Comparison of ENCODE assay signal across 8 mouse cellular contexts in genomic region chr11:116643579-116644224, GRCm38 (mm10). TPM values are rescaled to one million over a fixed set of nuclear protein-coding genes. Genes with fewer than 3 reads are reported as not detected.
DNase-seq lines count a peak whose midpoint lies in the region; ATAC-seq and TF ChIP-seq lines count a peak whose summit lies in the region.

No protein-coding gene starts in this region.

- H3K9me3 ChIP-seq in lung, embryonic 14.5 days (ENCODE audit: low read depth, low read length) = no peaks in the 10 kb centered on the region
- H3K9me3 ChIP-seq in embryonic facial prominence, embryonic 10.5 days = no peaks in the 10 kb centered on the region
- no peaks in the 10 kb centered on the region for H3K9me3 ChIP-seq in hindbrain, embryonic 13.5 days
- no peaks in the 10 kb centered on the region for H3K9me3 ChIP-seq in neural tube, embryonic 12.5 days

- 0 out of 2 replicates have a peak overlapping the region, but pooled peaks have one; percentile 2 for H3K27ac ChIP-seq in lung, embryonic 14.5 days (ENCODE audit: low read depth)
- H3K27ac ChIP-seq in embryonic facial prominence, embryonic 10.5 days (replicated peaks) = peak overlapping the region; percentile 85
- H3K27ac ChIP-seq in hindbrain, embryonic 13.5 days = peak overlapping the region; percentile 31; the same call in 1 of the 2 replicates
- H3K27ac ChIP-seq in neural tube, embryonic 12.5 days = no peak overlapping the region

- intact Hi-C loops in left cerebral cortex, postnatal 14 days (cut with DNase I) = loop anchor here (1.0 to 5.0 kb wide), 3 partner anchors 27 to 414 kb away; no protein-coding TSS in a partner anchor

- TF ChIP-seq POLR2A in lung, adult 2 months (IDR thresholded peaks at IDR 0.05; ENCODE audit: borderline replicate concordance, extremely low read depth, low read depth, low read length) = no peak

- H3K4me2 ChIP-seq in lung, embryonic 14.5 days = peak overlapping the region; percentile 48
- H3K4me2 ChIP-seq in hindbrain, embryonic 13.5 days = peak overlapping the region; percentile 48
- H3K4me2 ChIP-seq in neural tube, embryonic 12.5 days (replicated peaks) = peak overlapping the region; percentile 55

- no peak overlapping the region for H3K4me3 ChIP-seq in lung, embryonic 14.5 days (ENCODE audit: low read depth, low read length)
- H3K4me3 ChIP-seq in lung, adult 2 months (replicated peaks; ENCODE audit: extremely low read depth, low read depth, low read length) = no peak overlapping the region
- H3K4me3 ChIP-seq in embryonic facial prominence, embryonic 10.5 days = peak overlapping the region; percentile 49
- peak overlapping the region; percentile 14 for H3K4me3 ChIP-seq in hindbrain, embryonic 13.5 days
- peak overlapping the region; percentile 18; the same call in 1 of the 2 replicates for H3K4me3 ChIP-seq in neural tube, embryonic 12.5 days

- no peak for TF ChIP-seq CTCF in lung, embryonic 14.5 days (IDR thresholded peaks at IDR 0.05; ENCODE audit: low read depth)
- TF ChIP-seq CTCF in lung, adult 2 months (IDR thresholded peaks at IDR 0.05; ENCODE audit: insufficient read depth, low read length) = no peak

- ATAC-seq in lung, embryonic 14.5 days (ENCODE audit: insufficient read depth) = no peak
- peak; percentile 67 for ATAC-seq in hindbrain, embryonic 13.5 days (ENCODE audit: low FRiP score)
- ATAC-seq in neural tube, embryonic 12.5 days (ENCODE audit: low FRiP score, low read depth) = peak; percentile 42; the same call in 1 of the 2 replicates

- 10% methylated on average over 19 of the region's 19 CpGs for WGBS in lung, embryonic 14.5 days
- WGBS in lung, adult 2 months = 33% methylated on average over 19 of the region's 19 CpGs
- WGBS in embryonic facial prominence, embryonic 10.5 days = 3% methylated on average over 19 of the region's 19 CpGs
- WGBS in hindbrain, embryonic 13.5 days = 6% methylated on average over 19 of the region's 19 CpGs
- 4% methylated on average over 19 of the region's 19 CpGs for WGBS in neural tube, embryonic 12.5 days

- peak; percentile 31 for DNase-seq in lung, embryonic 14.5 days
- DNase-seq in lung, adult 2 months = no peak
- DNase-seq in embryonic facial prominence, embryonic 10.5 days (ENCODE audit: low spot score) = peak; percentile 63
- no peak for DNase-seq in left cerebral cortex, postnatal 14 days (ENCODE audit: low spot score in 2 of 2)
- DNase-seq in B cell, adult 2 months = no peak
- no peak for DNase-seq in thymus, postnatal 0 days (ENCODE audit: low spot score)

- 0 out of 2 replicates have a peak overlapping the region, but pooled peaks have one; percentile 3 for H3K9ac ChIP-seq in lung, embryonic 14.5 days
- peak overlapping the region; percentile 31 for H3K9ac ChIP-seq in hindbrain, embryonic 13.5 days
- peak overlapping the region; percentile 33; the same call in 1 of the 2 replicates for H3K9ac ChIP-seq in neural tube, embryonic 12.5 days

- peaks cover 23% of the 10 kb centered on the region; the same call in 1 of the 2 replicates for H3K4me1 ChIP-seq in lung, embryonic 14.5 days (ENCODE audit: insufficient read depth)
- H3K4me1 ChIP-seq in lung, adult 2 months (ENCODE audit: control insufficient read depth, insufficient read depth, low read length) = peaks cover 10% of the 10 kb centered on the region
- peaks cover 55% of the 10 kb centered on the region for H3K4me1 ChIP-seq in embryonic facial prominence, embryonic 10.5 days
- peaks cover 18% of the 10 kb centered on the region for H3K4me1 ChIP-seq in hindbrain, embryonic 13.5 days (replicated peaks)
- H3K4me1 ChIP-seq in neural tube, embryonic 12.5 days = peaks cover 20% of the 10 kb centered on the region

- H3K36me3 ChIP-seq in lung, embryonic 14.5 days (ENCODE audit: insufficient read depth) = no peaks in the 10 kb centered on the region
- no peaks in the 10 kb centered on the region for H3K36me3 ChIP-seq in embryonic facial prominence, embryonic 10.5 days (replicated peaks)
- H3K36me3 ChIP-seq in hindbrain, embryonic 13.5 days = no peaks in the 10 kb centered on the region
- no peaks in the 10 kb centered on the region for H3K36me3 ChIP-seq in neural tube, embryonic 12.5 days

- no peaks in the 10 kb centered on the region for H3K27me3 ChIP-seq in lung, embryonic 14.5 days (ENCODE audit: insufficient read depth, low read length)
- H3K27me3 ChIP-seq in embryonic facial prominence, embryonic 10.5 days (replicated peaks; ENCODE audit: low read depth, poor library complexity, severe bottlenecking) = peaks cover 10% of the 10 kb centered on the region
- H3K27me3 ChIP-seq in hindbrain, embryonic 13.5 days = peaks cover 8% of the 10 kb centered on the region
- peaks cover 5% of the 10 kb centered on the region; the same call in 1 of the 2 replicates for H3K27me3 ChIP-seq in neural tube, embryonic 12.5 days (replicated peaks)

RNA-seq across cellular contexts. Expression of gene Prcd, which starts 9.6 kb away (rescaled TPM):
- polyA plus RNA-seq in lung, embryonic 14.5 days (2014; fragmentation: Nextera tagmentation; extraction: Ambion mirVana) = 0.53 and 1.6 TPM in 2 replicates
- 2.8 and 5.6 TPM in 2 replicates for polyA plus RNA-seq in lung, adult 2 months (2012; rRNA removed)
- polyA plus RNA-seq in embryonic facial prominence, embryonic 10.5 days (2016; fragmentation: Nextera tagmentation; extraction: Ambion mirVana) = 0.76 and 1.2 TPM in 2 replicates
- polyA plus RNA-seq in hindbrain, embryonic 13.5 days (2015; fragmentation: Nextera tagmentation; extraction: Ambion mirVana) = 1.2 and 1.4 TPM in 2 replicates
- polyA plus RNA-seq in neural tube, embryonic 12.5 days (2016; fragmentation: Nextera tagmentation; extraction: Ambion mirVana) = 0.39 and 0.79 TPM in 2 replicates
- total RNA-seq in left cerebral cortex, postnatal 14 days (2021) = 1 to 10 TPM; 2.8 to 3.0 TPM
- polyA plus RNA-seq in thymus, postnatal 0 days (2015; fragmentation: Nextera tagmentation; extraction: Ambion mirVana) = 0.27 and 0.57 TPM in 2 replicates

RNA-seq across cellular contexts. Expression of gene Cygb, which starts 10.4 kb away (rescaled TPM):
- 9.5 and 10.0 TPM in 2 replicates for polyA plus RNA-seq in lung, embryonic 14.5 days (2014; fragmentation: Nextera tagmentation; extraction: Ambion mirVana)
- 33.6 and 41.2 TPM in 2 replicates for polyA plus RNA-seq in lung, adult 2 months (2012; rRNA removed)
- polyA plus RNA-seq in embryonic facial prominence, embryonic 10.5 days (2016; fragmentation: Nextera tagmentation; extraction: Ambion mirVana) = 5.0 and 5.7 TPM in 2 replicates
- polyA plus RNA-seq in hindbrain, embryonic 13.5 days (2015; fragmentation: Nextera tagmentation; extraction: Ambion mirVana) = 16.4 and 18.1 TPM in 2 replicates
- 6.7 and 6.9 TPM in 2 replicates for polyA plus RNA-seq in neural tube, embryonic 12.5 days (2016; fragmentation: Nextera tagmentation; extraction: Ambion mirVana)
- 10 to 100 TPM; 26.7 to 34.7 TPM for total RNA-seq in left cerebral cortex, postnatal 14 days (2021)
- polyA plus RNA-seq in thymus, postnatal 0 days (2015; fragmentation: Nextera tagmentation; extraction: Ambion mirVana) = 7.9 and 8.1 TPM in 2 replicates

RNA-seq across cellular contexts. Expression of gene Rhbdf2, which starts 16.9 kb away (rescaled TPM):
- 8.9 and 9.8 TPM in 2 replicates for polyA plus RNA-seq in lung, embryonic 14.5 days (2014; fragmentation: Nextera tagmentation; extraction: Ambion mirVana)
- polyA plus RNA-seq in lung, adult 2 months (2012; rRNA removed) = 82.2 and 87.8 TPM in 2 replicates
- polyA plus RNA-seq in embryonic facial prominence, embryonic 10.5 days (2016; fragmentation: Nextera tagmentation; extraction: Ambion mirVana) = 5.5 and 6.1 TPM in 2 replicates
- polyA plus RNA-seq in hindbrain, embryonic 13.5 days (2015; fragmentation: Nextera tagmentation; extraction: Ambion mirVana) = 1.8 and 2.1 TPM in 2 replicates
- polyA plus RNA-seq in neural tube, embryonic 12.5 days (2016; fragmentation: Nextera tagmentation; extraction: Ambion mirVana) = 4.9 and 6.5 TPM in 2 replicates
- 1 to 10 TPM; 1.5 to 1.9 TPM for total RNA-seq in left cerebral cortex, postnatal 14 days (2021)
- polyA plus RNA-seq in thymus, postnatal 0 days (2015; fragmentation: Nextera tagmentation; extraction: Ambion mirVana) = 8.8 and 11.2 TPM in 2 replicates

RNA-seq across cellular contexts. Expression of gene Aanat, which starts 57.5 kb away (rescaled TPM):
- polyA plus RNA-seq in lung, embryonic 14.5 days (2014; fragmentation: Nextera tagmentation; extraction: Ambion mirVana) = not detected in 2 replicates
- polyA plus RNA-seq in lung, adult 2 months (2012; rRNA removed) = 0.15 TPM in 1 of 2 replicates, not detected in the other
- polyA plus RNA-seq in embryonic facial prominence, embryonic 10.5 days (2016; fragmentation: Nextera tagmentation; extraction: Ambion mirVana) = not detected in 2 replicates
- 0.36 and 1.0 TPM in 2 replicates for polyA plus RNA-seq in hindbrain, embryonic 13.5 days (2015; fragmentation: Nextera tagmentation; extraction: Ambion mirVana)
- not detected in 2 replicates for polyA plus RNA-seq in neural tube, embryonic 12.5 days (2016; fragmentation: Nextera tagmentation; extraction: Ambion mirVana)
- under 1 TPM; 0.34 to 0.35 TPM for total RNA-seq in left cerebral cortex, postnatal 14 days (2021)
- polyA plus RNA-seq in thymus, postnatal 0 days (2015; fragmentation: Nextera tagmentation; extraction: Ambion mirVana) = not detected in 2 replicates

Comparison
In these comparisons a context has a peak if more than half of its experiments do, and no peak if none do; other contexts are left out.
1. DNase-seq: peak in lung, embryonic 14.5 days (single experiment) and embryonic facial prominence, embryonic 10.5 days (single experiment); none in lung, adult 2 months (single experiment), left cerebral cortex, postnatal 14 days (0 of 2), B cell, adult 2 months (0 of 2) and thymus, postnatal 0 days (single experiment).
2. H3K4me3 ChIP-seq: peak in embryonic facial prominence, embryonic 10.5 days (single experiment), hindbrain, embryonic 13.5 days (single experiment) and neural tube, embryonic 12.5 days (single experiment); none in lung, embryonic 14.5 days (single experiment) and lung, adult 2 months (single experiment).
3. Peak in every context shown above with its lines, with median percentiles within 50 percentile points of each other: H3K4me2 ChIP-seq and H3K9ac ChIP-seq.